Mouse (Mus musculus) lung, adult 2 months (tissue): ENCODE data around the gene Sfxn2. TPM values are rescaled to one million over a fixed set of nuclear protein-coding genes. Genes with fewer than 3 reads are reported as not detected.

Experiments used
- DNase-seq: peaks from one replicate; pipeline ENCODE4 v3.0.0; 2022
- H3K4me1 ChIP-seq: fragments of 200-500 bp; 2 replicates; pipeline ENCODE4 v1.6.1; 2011; ENCODE audit warnings: low read length; ENCODE audit not compliant: control insufficient read depth, insufficient read depth
- H3K4me3 ChIP-seq: fragments of 200-500 bp; replicated peaks from 2 replicates; pipeline ENCODE3; 2011; ENCODE audit warnings: low read depth, mild to moderate bottlenecking, control low read depth, low read length; ENCODE audit errors: extremely low read depth
- CTCF ChIP-seq: fragments of 200-500 bp; IDR thresholded peaks from 2 replicates; pipeline ENCODE4 v1.5.1; 2011; ENCODE audit warnings: mild to moderate bottlenecking, low read length, control low read depth; ENCODE audit not compliant: insufficient read depth
- POLR2A ChIP-seq: fragments of 200-500 bp; IDR thresholded peaks from 2 replicates; pipeline ENCODE4 v1.6.1; 2011; ENCODE audit warnings: low read depth, mild to moderate bottlenecking, control low read depth, low read length, borderline replicate concordance; ENCODE audit errors: extremely low read depth
- WGBS: fragments of 180-500 bp; shearing (Covaris S2); methylation state at CpG from one replicate; pipeline ENCODE4 v1.1.7; 2018; 5-methylcytosine and 5-hydroxymethylcytosine counted together
- polyA plus RNA-seq: library from polyadenylated mRNA; depleted of rRNA; stranded (reverse); fragments of >200 nt; gene quantifications from 2 replicates; pipeline ENCODE4 v1.2.3, GENCODE M21; 2012; rRNA removed

The Sfxn2 gene
- polyA plus RNA-seq: 3.8 and 6.5 TPM in 2 replicates

GRCm38 (mm10) chr19:46572951-46573937 lies at the start of gene Sfxn2, which contains the start of gene Arl3:
Sfxn2 (plus strand) TSS chr19:46573365.
Arl3 (minus strand) TSS chr19:46573198.
- peak; percentile 90 for DNase-seq
- peak; percentile 91; the same call in 1 of the 2 replicates for TF ChIP-seq POLR2A
- TF ChIP-seq CTCF: no peak
- H3K4me1 ChIP-seq: peaks cover 2% of the 10 kb centered on the region; the same call in 1 of the 2 replicates
- WGBS: under 1% methylated on average over 65 of the region's 67 CpGs
- peak within 1 kb of the TSS; percentile 81 for H3K4me3 ChIP-seq

- TF ChIP-seq CTCF (no peak), POLR2A (no peak)
- H3K4me1 ChIP-seq: peaks cover 31% of the 10 kb centered on the region
- H3K4me3 ChIP-seq: no peak overlapping the region
- peak; percentile 46 for DNase-seq
- 20% methylated on average over 20 of the region's 20 CpGs for WGBS
These were observed 49.5 kb upstream of the Sfxn2 start for GRCm38 (mm10) chr19:46523480-46524151.

GRCm38 (mm10) chr19:46524152-46524544 lies 49.0 kb upstream of the Sfxn2 start:
- WGBS: 19% methylated on average over 6 of the region's 6 CpGs
- peaks cover 33% of the 10 kb centered on the region for H3K4me1 ChIP-seq
- DNase-seq: no peak
- no peak overlapping the region for H3K4me3 ChIP-seq
- TF ChIP-seq POLR2A (no peak), CTCF (no peak)

- peaks cover 38% of the 10 kb centered on the region for H3K4me1 ChIP-seq
- peak; percentile 21; the same call in 1 of the 2 replicates for TF ChIP-seq POLR2A
- TF ChIP-seq CTCF: 0 out of 2 replicates have a peak, but pooled peaks have one; percentile 31
- peak; percentile 69 for DNase-seq
- WGBS: 11% methylated on average over 14 of the region's 14 CpGs
- H3K4me3 ChIP-seq: no peak overlapping the region
These were observed 48.4 kb upstream of the Sfxn2 start for GRCm38 (mm10) chr19:46524601-46525321.

GRCm38 (mm10) chr19:46525691-46526631 lies 47.2 kb upstream of the Sfxn2 start:
- 77% methylated on average over 10 of the region's 10 CpGs for WGBS
- no peak for DNase-seq
- no peak for TF ChIP-seq POLR2A
- no peak for TF ChIP-seq CTCF
- Histone ChIP-seq H3K4me3 (no peak overlapping the region), H3K4me1 (peaks cover 48% of the 10 kb centered on the region)

- H3K4me3 ChIP-seq: no peak overlapping the region
- no peak for TF ChIP-seq POLR2A
- no peak for TF ChIP-seq CTCF
- 37% methylated on average over 17 of the region's 17 CpGs for WGBS
- DNase-seq: no peak
- H3K4me1 ChIP-seq: peaks cover 46% of the 10 kb centered on the region
These were observed 45.3 kb upstream of the Sfxn2 start for GRCm38 (mm10) chr19:46527632-46528528.

GRCm38 (mm10) chr19:46528529-46529213 lies 44.5 kb upstream of the Sfxn2 start:
- Histone ChIP-seq H3K4me3 (peak overlapping the region; percentile 37), H3K4me1 (peaks cover 40% of the 10 kb centered on the region)
- peak; percentile 59 for DNase-seq
- 2% methylated on average over 20 of the region's 20 CpGs for WGBS
- TF ChIP-seq POLR2A: peak; percentile 15; the same call in 1 of the 2 replicates
- 0 out of 2 replicates have a peak, but pooled peaks have one; percentile 23 for TF ChIP-seq CTCF
